Mouse (Mus musculus): ENCODE results near the gene Nicn1. TPM values are rescaled to one million over a fixed set of nuclear protein-coding genes. Genes with fewer than 3 reads are reported as not detected.
A peak's percentile ranks its signal among the peaks of the same experiment; 100 is the strongest.
"Not testable (repeated sequence)": the region's sequence is repeated elsewhere in the genome, so short reads cannot be mapped to it uniquely, and the experiment has no call there.

The Nicn1 gene
- polyA plus RNA-seq, 1 experiment from 2014 or later: 34.3 TPM

GRCm38 (mm10) chr9:108266261-108266935, 23.8 kb upstream of the Nicn1 start:
- H3K4me1 ChIP-seq: peaks cover 33% of the 10 kb centered on the region
- no peak overlapping the region for H3K4me3 ChIP-seq
- WGBS: 67% methylated on average over 10 of the region's 10 CpGs
- H3K36me3 ChIP-seq (replicated peaks): no peaks in the 10 kb centered on the region
- H3K27ac ChIP-seq: no peak overlapping the region
- H3K9me3 ChIP-seq: no peaks in the 10 kb centered on the region
- no peak for DNase-seq (ENCODE audit: extremely low spot score, low spot score)
- H3K27me3 ChIP-seq (ENCODE audit: poor library complexity, severe bottlenecking): no peaks in the 10 kb centered on the region

DNA sequence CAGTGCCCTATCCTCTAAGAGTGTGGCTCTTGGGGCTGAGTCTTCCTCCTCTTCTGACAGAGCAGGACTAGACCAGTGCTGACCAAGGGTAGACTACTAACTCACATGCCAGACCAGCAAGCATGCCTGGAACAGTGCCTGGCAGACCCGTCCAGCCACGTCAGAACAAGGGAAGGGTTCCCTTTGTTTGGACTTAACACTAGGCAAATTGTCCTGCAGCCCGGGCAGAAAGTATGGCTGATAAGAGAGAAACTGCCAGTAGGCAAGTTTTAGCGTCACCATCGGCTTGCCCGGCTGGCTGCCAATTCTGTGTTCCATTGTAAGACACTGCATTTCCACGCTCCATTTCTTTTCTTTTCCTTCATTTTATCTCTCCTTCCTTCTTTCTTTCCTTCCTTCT, 22.5 kb upstream of the Nicn1 start:
- H3K36me3 ChIP-seq (replicated peaks): no peaks in the 10 kb centered on the region
- DNase-seq (ENCODE audit: extremely low spot score, low spot score): no peak
- no peak overlapping the region for H3K27ac ChIP-seq
- no peaks in the 10 kb centered on the region for H3K27me3 ChIP-seq (ENCODE audit: poor library complexity, severe bottlenecking)
- peaks cover 32% of the 10 kb centered on the region for H3K4me1 ChIP-seq
- no peak overlapping the region for H3K4me3 ChIP-seq
- WGBS: 85% methylated on average over 7 of the region's 7 CpGs
- H3K9me3 ChIP-seq: no peaks in the 10 kb centered on the region

DNA sequence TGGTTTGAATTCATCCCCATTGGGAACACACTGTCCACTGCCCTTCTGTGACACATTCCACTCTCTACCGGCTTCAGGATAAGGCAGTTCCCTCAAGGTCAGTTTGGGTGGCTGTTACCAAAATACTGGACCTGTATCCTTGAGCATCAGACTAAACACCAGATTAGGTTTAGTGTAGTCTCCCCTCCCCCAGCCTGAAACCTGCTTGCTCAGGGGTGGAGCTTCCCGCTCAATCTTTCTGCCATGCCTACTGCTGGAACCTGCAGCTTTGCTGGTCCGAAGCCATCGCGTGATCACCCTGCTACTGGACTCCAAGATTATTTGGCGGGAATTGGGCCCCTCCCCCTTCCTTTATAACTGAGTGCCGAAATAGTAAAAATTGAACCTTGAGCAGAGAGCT, 21.5 kb upstream of the Nicn1 start:
- H3K36me3 ChIP-seq (replicated peaks); H3K4me3 ChIP-seq; H3K27ac ChIP-seq; DNase-seq (ENCODE audit: extremely low spot score, low spot score); H3K9me3 ChIP-seq; H3K27me3 ChIP-seq (ENCODE audit: poor library complexity, severe bottlenecking): not testable (repeated sequence)
- peaks cover 24% of the 10 kb centered on the region for H3K4me1 ChIP-seq
- 81% methylated on average over 7 of the region's 7 CpGs for WGBS

DNA sequence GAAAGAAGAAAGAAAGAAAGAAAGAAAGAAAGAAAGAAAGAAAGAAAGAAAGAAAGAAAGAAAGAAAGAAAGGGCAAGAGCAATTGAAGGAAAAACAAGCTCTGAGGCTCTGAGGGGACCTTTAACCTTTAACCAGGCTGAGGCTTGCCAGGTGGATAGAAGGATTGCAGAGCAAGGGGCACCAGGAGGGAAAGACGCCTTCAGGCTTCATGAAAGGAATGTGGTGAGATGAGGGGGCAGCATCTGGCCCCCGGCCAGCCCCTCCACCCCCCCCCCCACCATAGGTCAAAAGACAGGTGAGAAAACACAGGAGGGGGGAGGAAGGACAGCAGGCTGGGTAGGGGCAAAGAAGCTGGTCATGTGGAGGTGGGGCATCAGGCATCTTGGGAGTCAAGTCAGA, 18.3 kb upstream of the Nicn1 start:
- peaks cover 18% of the 10 kb centered on the region for H3K4me1 ChIP-seq
- WGBS: 46% methylated on average over 2 of the region's 2 CpGs
- H3K27ac ChIP-seq: no peak overlapping the region
- H3K9me3 ChIP-seq: no peaks in the 10 kb centered on the region
- DNase-seq (ENCODE audit: extremely low spot score, low spot score): no peak
- no peaks in the 10 kb centered on the region for H3K27me3 ChIP-seq (ENCODE audit: poor library complexity, severe bottlenecking)
- no peak overlapping the region for H3K4me3 ChIP-seq
- H3K36me3 ChIP-seq (replicated peaks): no peaks in the 10 kb centered on the region

GRCm38 (mm10) chr9:108272691-108273090, 17.5 kb upstream of the Nicn1 start:
- DNase-seq (ENCODE audit: extremely low spot score, low spot score): no peak
- no peaks in the 10 kb centered on the region for H3K9me3 ChIP-seq
- no peaks in the 10 kb centered on the region for H3K36me3 ChIP-seq (replicated peaks)
- no peaks in the 10 kb centered on the region for H3K27me3 ChIP-seq (ENCODE audit: poor library complexity, severe bottlenecking)
- 80% methylated on average over 5 of the region's 5 CpGs for WGBS
- H3K27ac ChIP-seq: 0 out of 2 replicates have a peak overlapping the region, but pooled peaks have one; percentile 20
- peaks cover 18% of the 10 kb centered on the region for H3K4me1 ChIP-seq
- no peak overlapping the region for H3K4me3 ChIP-seq

DNA sequence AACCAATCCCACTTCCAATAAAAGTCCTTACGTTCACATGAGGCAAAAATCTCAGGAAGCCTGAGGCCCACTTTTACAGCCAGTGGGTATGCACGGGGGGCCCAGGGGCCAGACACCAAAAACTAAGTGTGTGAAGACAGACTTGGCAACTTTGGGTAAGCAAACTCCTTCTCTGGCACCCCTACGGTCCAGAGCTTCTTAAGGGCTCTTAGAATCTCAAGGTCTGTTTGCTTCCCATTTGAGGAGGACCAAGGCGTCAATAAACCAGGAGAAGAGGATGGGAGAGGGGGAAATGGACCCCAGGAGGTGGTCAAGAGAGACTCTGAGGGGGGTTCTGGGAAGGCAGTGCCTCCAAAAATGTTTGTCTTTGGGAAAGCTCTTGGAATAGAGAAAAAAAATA, 16.7 kb upstream of the Nicn1 start:
- DNase-seq (ENCODE audit: extremely low spot score, low spot score): no peak

GRCm38 (mm10) chr9:108274476-108275330, 15.5 kb upstream of the Nicn1 start:
- H3K36me3 ChIP-seq (replicated peaks): no peaks in the 10 kb centered on the region
- H3K27ac ChIP-seq: no peak overlapping the region
- no peak for DNase-seq (ENCODE audit: extremely low spot score, low spot score)
- H3K9me3 ChIP-seq: no peaks in the 10 kb centered on the region
- no peak overlapping the region for H3K4me3 ChIP-seq
- no peaks in the 10 kb centered on the region for H3K27me3 ChIP-seq (ENCODE audit: poor library complexity, severe bottlenecking)
- 78% methylated on average over 5 of the region's 5 CpGs for WGBS
- H3K4me1 ChIP-seq: peaks cover 18% of the 10 kb centered on the region

More for the DNA sequence above, 16.7 kb upstream of the Nicn1 start:
- H3K27ac ChIP-seq: no peak overlapping the region
- WGBS: 79% methylated on average over 4 of the region's 4 CpGs
- no peaks in the 10 kb centered on the region for H3K27me3 ChIP-seq (ENCODE audit: poor library complexity, severe bottlenecking)
- H3K4me1 ChIP-seq: peaks cover 18% of the 10 kb centered on the region
- H3K36me3 ChIP-seq (replicated peaks): no peaks in the 10 kb centered on the region
- no peaks in the 10 kb centered on the region for H3K9me3 ChIP-seq
- no peak overlapping the region for H3K4me3 ChIP-seq

DNA sequence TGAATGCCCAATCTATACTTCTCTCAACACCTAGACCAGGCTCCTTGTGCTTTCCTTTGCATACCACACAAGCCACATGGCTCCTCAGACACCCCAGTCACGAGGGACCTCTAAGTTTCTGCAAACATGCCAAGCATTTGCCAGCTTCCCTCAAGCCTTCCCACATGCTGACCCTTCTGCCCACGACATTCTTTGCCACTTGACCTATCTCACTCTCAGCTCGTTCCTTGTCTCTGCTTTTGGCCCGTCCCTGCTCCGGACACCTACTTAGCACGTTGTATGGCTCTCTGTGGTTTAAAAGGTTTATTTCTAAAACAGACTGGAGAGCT, 14.9 kb upstream of the Nicn1 start:
- Histone ChIP-seq H3K4me1 (peaks cover 18% of the 10 kb centered on the region), H3K36me3 (replicated peaks) (no peaks in the 10 kb centered on the region), H3K4me3 (no peak overlapping the region), H3K9me3 (no peaks in the 10 kb centered on the region), H3K27ac (no peak overlapping the region), H3K27me3 (ENCODE audit: poor library complexity, severe bottlenecking) (no peaks in the 10 kb centered on the region)
- 77% methylated on average over 6 of the region's 6 CpGs for WGBS
- DNase-seq (ENCODE audit: extremely low spot score, low spot score): no peak

GRCm38 (mm10) chr9:108278697-108279450, 11.4 kb upstream of the Nicn1 start:
- Histone ChIP-seq H3K4me1 (peaks cover 5% of the 10 kb centered on the region; the same call in 1 of the 2 replicates), H3K27me3 (ENCODE audit: poor library complexity, severe bottlenecking) (no peaks in the 10 kb centered on the region), H3K27ac (no peak overlapping the region), H3K9me3 (no peaks in the 10 kb centered on the region), H3K4me3 (no peak overlapping the region), H3K36me3 (replicated peaks) (no peaks in the 10 kb centered on the region)
- 72% methylated on average over 10 of the region's 10 CpGs for WGBS
- no peak for DNase-seq (ENCODE audit: extremely low spot score, low spot score)

DNA sequence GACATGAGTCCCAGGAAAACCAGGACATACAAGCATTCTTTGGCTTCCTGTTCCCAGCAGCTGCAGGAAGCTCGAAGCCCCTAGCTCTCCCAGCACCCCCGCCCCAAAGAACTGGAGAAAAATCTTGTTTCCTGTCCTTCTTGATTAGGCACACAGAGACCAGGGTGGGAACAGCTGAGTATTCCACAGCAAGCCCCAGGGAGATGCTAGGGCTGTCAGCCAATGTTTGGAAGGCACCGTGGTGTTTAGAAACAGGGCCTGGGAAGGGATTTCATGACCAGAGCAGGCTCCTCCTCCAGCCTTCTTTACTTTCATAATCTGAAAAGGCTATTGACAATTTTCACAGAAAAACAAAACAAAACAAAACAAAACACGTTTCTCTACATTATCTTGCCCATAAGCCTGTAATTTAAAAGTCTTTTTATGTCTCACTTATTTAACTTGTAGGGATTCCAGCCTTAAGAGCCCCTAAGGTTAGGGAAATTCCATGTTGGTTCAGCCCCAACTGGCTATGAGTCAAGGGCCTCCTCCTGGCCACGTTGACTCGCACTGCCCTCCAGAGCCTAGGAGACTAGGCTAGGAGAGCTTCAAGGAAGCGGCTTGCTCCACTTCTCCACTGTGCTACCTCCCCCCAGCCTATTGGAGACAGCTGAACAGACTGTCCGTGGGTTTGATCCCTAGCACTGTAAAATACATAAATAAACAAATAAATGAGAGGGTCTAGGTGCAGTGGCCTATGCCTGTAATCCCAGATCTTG, 10.0 kb upstream of the Nicn1 start:
- no peaks in the 10 kb centered on the region for H3K27me3 ChIP-seq (ENCODE audit: poor library complexity, severe bottlenecking)
- H3K4me3 ChIP-seq: no peak overlapping the region
- H3K9me3 ChIP-seq: no peaks in the 10 kb centered on the region
- DNase-seq (ENCODE audit: extremely low spot score, low spot score): no peak
- no peaks in the 10 kb centered on the region for H3K36me3 ChIP-seq (replicated peaks)
- H3K4me1 ChIP-seq: no peaks in the 10 kb centered on the region
- no peak overlapping the region for H3K27ac ChIP-seq
- WGBS: 60% methylated on average over 8 of the region's 8 CpGs

DNA sequence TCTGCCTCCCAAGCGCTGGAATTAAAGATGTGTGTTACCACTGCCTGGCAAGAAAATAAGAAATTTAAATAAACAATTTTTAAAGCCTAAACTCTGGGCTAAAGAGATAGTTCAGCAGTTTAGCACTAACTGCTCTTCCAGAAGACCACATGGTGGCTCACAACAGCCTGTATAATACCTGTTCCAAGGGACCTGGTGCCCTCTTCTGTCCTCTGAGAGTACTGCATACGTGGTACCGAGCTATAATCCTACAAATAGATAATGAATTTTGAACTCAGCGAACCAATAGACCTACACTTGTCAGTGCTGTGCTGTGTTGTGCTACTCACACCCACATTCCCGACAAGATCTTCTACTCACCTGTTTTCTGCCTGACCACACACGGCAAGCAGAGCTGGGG, 5.8 kb upstream of the Nicn1 start:
- Histone ChIP-seq H3K27me3 (ENCODE audit: poor library complexity, severe bottlenecking) (no peaks in the 10 kb centered on the region), H3K36me3 (replicated peaks) (no peaks in the 10 kb centered on the region), H3K4me1 (no peaks in the 10 kb centered on the region), H3K4me3 (no peak overlapping the region), H3K27ac (no peak overlapping the region), H3K9me3 (no peaks in the 10 kb centered on the region)
- 13% methylated on average over 6 of the region's 6 CpGs for WGBS
- DNase-seq (ENCODE audit: extremely low spot score, low spot score): peak; percentile 63

DNA sequence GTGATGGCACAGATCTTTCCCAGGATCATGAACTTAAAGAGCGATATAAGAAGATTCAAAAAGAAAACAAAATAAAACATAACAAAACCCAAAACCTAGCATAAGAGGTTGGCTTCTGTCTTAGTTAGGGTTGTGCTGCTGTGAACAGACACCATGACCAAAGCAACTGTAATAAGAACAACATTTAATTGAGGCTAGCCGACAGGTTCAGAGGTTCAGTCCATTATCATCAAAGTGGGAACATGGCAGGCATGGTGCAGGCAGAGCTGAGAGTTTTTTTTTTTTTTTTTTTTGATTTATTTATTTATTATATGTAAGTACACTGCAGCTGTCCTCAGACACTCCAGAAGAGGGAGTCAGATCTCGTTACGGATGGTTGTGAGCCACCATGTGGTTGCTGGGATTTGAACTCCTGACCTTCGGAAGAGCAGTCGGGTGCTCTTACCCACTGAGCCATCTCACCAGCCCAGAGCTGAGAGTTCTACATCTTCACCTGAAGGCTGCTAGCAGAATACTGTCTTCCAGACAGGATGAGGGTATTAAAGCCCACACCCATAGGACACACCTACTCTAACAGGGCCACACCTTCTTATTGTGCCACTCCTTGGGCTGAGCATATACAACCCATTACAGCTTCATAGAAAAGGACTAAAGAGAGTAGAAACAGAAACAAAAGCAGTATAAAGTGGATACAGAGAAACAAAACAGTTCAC, 2.5 kb upstream of the Nicn1 start:
- H3K27ac ChIP-seq; H3K9me3 ChIP-seq; DNase-seq (ENCODE audit: extremely low spot score, low spot score); H3K36me3 ChIP-seq (replicated peaks); H3K4me3 ChIP-seq; H3K27me3 ChIP-seq (ENCODE audit: poor library complexity, severe bottlenecking): not testable (repeated sequence)
- peaks cover 12% of the 10 kb centered on the region for H3K4me1 ChIP-seq
- WGBS: 82% methylated on average over 6 of the region's 6 CpGs
